Mouse (Mus musculus): ENCODE results near the gene Dcaf8. TPM values are rescaled to one million over a fixed set of nuclear protein-coding genes. Genes with fewer than 3 reads are reported as not detected.
A peak's percentile ranks its signal among the peaks of the same experiment; 100 is the strongest.

Dcaf8 gene
- polyA plus RNA-seq, 1 experiment from 2014 or later = 179 TPM

GRCm38 (mm10) chr1:172172381-172172780 is 24.5 kb downstream of the Dcaf8 start:
- no peak overlapping the region for H3K4me3 ChIP-seq (replicated peaks)
- WGBS = 97% methylated on average over 21 of the region's 21 CpGs
- no peaks in the 10 kb centered on the region for H3K4me1 ChIP-seq (replicated peaks)
- H3K27ac ChIP-seq = no peak overlapping the region
- ATAC-seq (ENCODE audit: insufficient number of reproducible peaks, insufficient read depth, low FRiP score, low TSS enrichment, low read depth) = no peak
- peaks cover 94% of the 10 kb centered on the region for H3K36me3 ChIP-seq
- H3K9ac ChIP-seq (replicated peaks) = no peak overlapping the region
- H3K27me3 ChIP-seq = no peaks in the 10 kb centered on the region
- no peak overlapping the region for H3K4me2 ChIP-seq
- H3K9me3 ChIP-seq = no peaks in the 10 kb centered on the region

GRCm38 (mm10) chr1:172173181-172173580 is 25.3 kb downstream of the Dcaf8 start:
- Histone ChIP-seq H3K4me1 (replicated peaks) (no peaks in the 10 kb centered on the region), H3K4me3 (replicated peaks) (no peak overlapping the region), H3K4me2 (no peak overlapping the region), H3K36me3 (peaks cover 94% of the 10 kb centered on the region), H3K27ac (no peak overlapping the region), H3K27me3 (no peaks in the 10 kb centered on the region), H3K9ac (replicated peaks) (no peak overlapping the region), H3K9me3 (no peaks in the 10 kb centered on the region)
- ATAC-seq (ENCODE audit: insufficient number of reproducible peaks, insufficient read depth, low FRiP score, low TSS enrichment, low read depth) = no peak
- 91% methylated on average over 5 of the region's 5 CpGs for WGBS

GRCm38 (mm10) chr1:172177791-172178190 is 29.9 kb downstream of the Dcaf8 start:
- H3K9me3 ChIP-seq = no peaks in the 10 kb centered on the region
- H3K27ac ChIP-seq = no peak overlapping the region
- no peak for ATAC-seq (ENCODE audit: insufficient number of reproducible peaks, insufficient read depth, low FRiP score, low TSS enrichment, low read depth)
- no peak overlapping the region for H3K9ac ChIP-seq (replicated peaks)
- no peak overlapping the region for H3K4me3 ChIP-seq (replicated peaks)
- H3K4me2 ChIP-seq = no peak overlapping the region
- no peaks in the 10 kb centered on the region for H3K27me3 ChIP-seq
- 91% methylated on average over 7 of the region's 7 CpGs for WGBS
- peaks cover 92% of the 10 kb centered on the region for H3K36me3 ChIP-seq
- no peaks in the 10 kb centered on the region for H3K4me1 ChIP-seq (replicated peaks)

- no peak overlapping the region for H3K27ac ChIP-seq
- WGBS = 80% methylated on average over 7 of the region's 7 CpGs
- no peaks in the 10 kb centered on the region for H3K27me3 ChIP-seq
- ATAC-seq (ENCODE audit: insufficient number of reproducible peaks, insufficient read depth, low FRiP score, low TSS enrichment, low read depth) = no peak
- no peak overlapping the region for H3K4me2 ChIP-seq
- no peak overlapping the region for H3K9ac ChIP-seq (replicated peaks)
- peaks cover 85% of the 10 kb centered on the region for H3K36me3 ChIP-seq
- no peak overlapping the region for H3K4me3 ChIP-seq (replicated peaks)
- H3K4me1 ChIP-seq (replicated peaks) = no peaks in the 10 kb centered on the region
- H3K9me3 ChIP-seq = no peaks in the 10 kb centered on the region
These were observed 31.2 kb downstream of the Dcaf8 start for GRCm38 (mm10) chr1:172179102-172179501.

- H3K27ac ChIP-seq = no peak overlapping the region
These were observed 33.0 kb downstream of the Dcaf8 start for GRCm38 (mm10) chr1:172180881-172181280.

DNA sequence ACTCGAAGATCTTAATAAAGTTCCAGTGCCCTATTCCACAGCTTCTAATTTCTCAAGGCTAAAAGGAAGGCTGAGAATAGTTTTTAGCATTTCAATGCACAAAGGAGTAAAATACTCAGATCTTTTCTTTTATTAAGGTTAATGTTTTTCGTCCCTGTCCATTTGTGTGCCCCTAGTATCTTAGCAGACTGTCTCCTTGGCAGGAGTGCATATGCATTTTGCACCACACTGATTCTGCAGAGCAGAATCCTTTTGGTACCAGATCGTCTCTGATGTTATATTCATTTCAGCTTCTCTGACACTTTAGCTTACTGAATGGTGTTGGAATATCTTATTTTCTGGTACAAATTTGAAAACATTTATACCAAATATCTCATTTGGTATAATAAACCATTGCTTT is 33.9 kb downstream of the Dcaf8 start:
- Histone ChIP-seq H3K27ac (no peak overlapping the region), H3K36me3 (peaks cover 81% of the 10 kb centered on the region), H3K9me3 (no peaks in the 10 kb centered on the region), H3K27me3 (no peaks in the 10 kb centered on the region), H3K4me3 (replicated peaks) (no peak overlapping the region), H3K9ac (replicated peaks) (no peak overlapping the region), H3K4me1 (replicated peaks) (no peaks in the 10 kb centered on the region), H3K4me2 (no peak overlapping the region)
- WGBS = 90% methylated on average over 3 of the region's 3 CpGs
- no peak for ATAC-seq (ENCODE audit: insufficient number of reproducible peaks, insufficient read depth, low FRiP score, low TSS enrichment, low read depth)

More at GRCm38 (mm10) chr1:172180881-172181280, 33.0 kb downstream of the Dcaf8 start:
- no peak overlapping the region for H3K4me2 ChIP-seq
- no peak overlapping the region for H3K9ac ChIP-seq (replicated peaks)
- no peak overlapping the region for H3K4me3 ChIP-seq (replicated peaks)
- ATAC-seq (ENCODE audit: insufficient number of reproducible peaks, insufficient read depth, low FRiP score, low TSS enrichment, low read depth) = no peak
- no peaks in the 10 kb centered on the region for H3K9me3 ChIP-seq
- no peaks in the 10 kb centered on the region for H3K4me1 ChIP-seq (replicated peaks)
- H3K36me3 ChIP-seq = peaks cover 79% of the 10 kb centered on the region
- 71% methylated on average over 4 of the region's 4 CpGs for WGBS
- no peaks in the 10 kb centered on the region for H3K27me3 ChIP-seq

- peaks cover 83% of the 10 kb centered on the region for H3K36me3 ChIP-seq
These were observed 35.2 kb downstream of the Dcaf8 start for GRCm38 (mm10) chr1:172183056-172183455.

GRCm38 (mm10) chr1:172183915-172184314 is 36.0 kb downstream of the Dcaf8 start:
- ATAC-seq (ENCODE audit: insufficient number of reproducible peaks, insufficient read depth, low FRiP score, low TSS enrichment, low read depth) = no peak
- no peaks in the 10 kb centered on the region for H3K9me3 ChIP-seq
- H3K4me3 ChIP-seq (replicated peaks) = no peak overlapping the region
- no peak overlapping the region for H3K27ac ChIP-seq
- no peaks in the 10 kb centered on the region for H3K27me3 ChIP-seq
- no peak overlapping the region for H3K9ac ChIP-seq (replicated peaks)
- H3K4me1 ChIP-seq (replicated peaks) = no peaks in the 10 kb centered on the region
- H3K4me2 ChIP-seq = no peak overlapping the region
- peaks cover 83% of the 10 kb centered on the region for H3K36me3 ChIP-seq

More at GRCm38 (mm10) chr1:172183056-172183455, 35.2 kb downstream of the Dcaf8 start:
- Histone ChIP-seq H3K4me3 (replicated peaks) (no peak overlapping the region), H3K9me3 (no peaks in the 10 kb centered on the region), H3K27ac (no peak overlapping the region), H3K27me3 (no peaks in the 10 kb centered on the region), H3K4me2 (no peak overlapping the region), H3K9ac (replicated peaks) (no peak overlapping the region), H3K4me1 (replicated peaks) (no peaks in the 10 kb centered on the region)
- WGBS = 95% methylated on average over 6 of the region's 6 CpGs
- ATAC-seq (ENCODE audit: insufficient number of reproducible peaks, insufficient read depth, low FRiP score, low TSS enrichment, low read depth) = no peak

GRCm38 (mm10) chr1:172186401-172187289 is 38.8 kb downstream of the Dcaf8 start:
- Histone ChIP-seq H3K9me3 (no peaks in the 10 kb centered on the region), H3K36me3 (peaks cover 84% of the 10 kb centered on the region), H3K9ac (replicated peaks) (no peak overlapping the region), H3K27ac (no peak overlapping the region), H3K27me3 (no peaks in the 10 kb centered on the region), H3K4me3 (replicated peaks) (no peak overlapping the region), H3K4me1 (replicated peaks) (no peaks in the 10 kb centered on the region), H3K4me2 (no peak overlapping the region)
- 95% methylated on average over 10 of the region's 10 CpGs for whole genome bisulfite sequencing
- peak; percentile 47; the same call in 1 of the 2 replicates for ATAC-seq (ENCODE audit: insufficient number of reproducible peaks, insufficient read depth, low FRiP score, low TSS enrichment, low read depth)

- WGBS = 82% methylated on average over 4 of the region's 4 CpGs
- no peak overlapping the region for H3K4me3 ChIP-seq (replicated peaks)
- no peak overlapping the region for H3K9ac ChIP-seq (replicated peaks)
- H3K4me1 ChIP-seq (replicated peaks) = no peaks in the 10 kb centered on the region
- no peak for ATAC-seq (ENCODE audit: insufficient number of reproducible peaks, insufficient read depth, low FRiP score, low TSS enrichment, low read depth)
- H3K4me2 ChIP-seq = no peak overlapping the region
- H3K27ac ChIP-seq = no peak overlapping the region
- H3K36me3 ChIP-seq = peaks cover 88% of the 10 kb centered on the region
- no peaks in the 10 kb centered on the region for H3K27me3 ChIP-seq
- H3K9me3 ChIP-seq = no peaks in the 10 kb centered on the region
These were observed 41.0 kb downstream of the Dcaf8 start for GRCm38 (mm10) chr1:172188891-172189290.

- ATAC-seq (ENCODE audit: insufficient number of reproducible peaks, insufficient read depth, low FRiP score, low TSS enrichment, low read depth) = no peak
- Histone ChIP-seq H3K4me2 (no peak overlapping the region), H3K9ac (replicated peaks) (no peak overlapping the region), H3K9me3 (no peaks in the 10 kb centered on the region), H3K27me3 (no peaks in the 10 kb centered on the region), H3K4me1 (replicated peaks) (no peaks in the 10 kb centered on the region), H3K27ac (no peak overlapping the region), H3K4me3 (replicated peaks) (no peak overlapping the region), H3K36me3 (peaks cover 94% of the 10 kb centered on the region)
- WGBS = 87% methylated on average over 2 of the region's 2 CpGs
These were observed 43.7 kb downstream of the Dcaf8 start for GRCm38 (mm10) chr1:172191578-172191977.

GRCm38 (mm10) chr1:172192217-172192616 is 44.3 kb downstream of the Dcaf8 start:
- Histone ChIP-seq H3K4me3 (replicated peaks) (no peak overlapping the region), H3K9me3 (no peaks in the 10 kb centered on the region), H3K27me3 (no peaks in the 10 kb centered on the region), H3K4me1 (replicated peaks) (no peaks in the 10 kb centered on the region), H3K36me3 (peaks cover 94% of the 10 kb centered on the region), H3K27ac (no peak overlapping the region), H3K4me2 (no peak overlapping the region), H3K9ac (replicated peaks) (no peak overlapping the region)
- ATAC-seq (ENCODE audit: insufficient number of reproducible peaks, insufficient read depth, low FRiP score, low TSS enrichment, low read depth) = no peak
- WGBS = 99% methylated on average over 3 of the region's 3 CpGs

Data from limb, embryonic 12.5 days (tissue).